Mouse (Mus musculus) cerebellum, adult 8-10 months (tissue): ENCODE results near the gene Exoc6b.

Source experiments
- DNase-seq: peaks from one replicate; pipeline ENCODE4 v3.0.0; 2022

The Exoc6b gene

DNA sequence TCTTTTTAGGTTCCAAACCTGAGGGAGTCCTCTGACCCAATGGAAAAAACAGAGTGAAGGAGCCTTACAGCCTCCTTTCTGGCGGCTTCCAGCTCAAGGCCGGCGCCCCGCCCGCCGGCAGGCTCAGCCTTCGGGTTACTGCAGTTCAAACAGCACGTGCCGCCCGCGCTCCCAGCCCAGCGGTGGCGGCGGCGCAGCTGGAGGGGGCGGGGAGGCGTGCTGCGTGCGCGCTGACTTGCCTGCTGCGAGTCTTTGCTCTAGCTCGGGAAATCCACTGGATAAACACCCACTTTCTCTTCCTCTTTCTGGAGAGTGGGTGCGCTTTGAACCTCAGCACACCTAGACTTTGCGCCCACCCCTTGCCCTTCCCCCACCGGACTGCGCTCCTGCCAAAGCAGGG is 485.9 kb downstream of the Exoc6b start:
- DNase-seq, result no peak

DNA sequence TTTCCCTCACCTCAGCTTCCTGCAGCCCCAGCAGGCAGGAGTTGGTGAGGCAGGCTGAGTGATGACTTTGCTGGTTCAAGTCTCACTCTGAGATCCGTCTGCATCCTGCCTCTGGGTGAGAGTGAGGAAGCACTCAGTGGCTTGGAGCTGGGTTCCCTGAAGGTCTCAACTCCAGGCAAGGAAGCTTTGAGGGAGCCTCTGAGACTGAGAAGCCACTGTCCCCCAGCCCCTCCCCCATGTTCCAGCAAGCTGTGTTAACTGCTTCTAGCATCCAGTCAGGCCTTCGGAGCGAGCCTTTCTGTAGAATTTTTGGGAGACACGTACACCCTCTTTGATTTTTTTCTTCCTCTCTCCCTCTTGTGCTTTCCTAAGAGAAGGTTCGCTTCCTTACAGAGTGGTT is 486.5 kb downstream of the Exoc6b start:
- no peak for DNase-seq

DNA sequence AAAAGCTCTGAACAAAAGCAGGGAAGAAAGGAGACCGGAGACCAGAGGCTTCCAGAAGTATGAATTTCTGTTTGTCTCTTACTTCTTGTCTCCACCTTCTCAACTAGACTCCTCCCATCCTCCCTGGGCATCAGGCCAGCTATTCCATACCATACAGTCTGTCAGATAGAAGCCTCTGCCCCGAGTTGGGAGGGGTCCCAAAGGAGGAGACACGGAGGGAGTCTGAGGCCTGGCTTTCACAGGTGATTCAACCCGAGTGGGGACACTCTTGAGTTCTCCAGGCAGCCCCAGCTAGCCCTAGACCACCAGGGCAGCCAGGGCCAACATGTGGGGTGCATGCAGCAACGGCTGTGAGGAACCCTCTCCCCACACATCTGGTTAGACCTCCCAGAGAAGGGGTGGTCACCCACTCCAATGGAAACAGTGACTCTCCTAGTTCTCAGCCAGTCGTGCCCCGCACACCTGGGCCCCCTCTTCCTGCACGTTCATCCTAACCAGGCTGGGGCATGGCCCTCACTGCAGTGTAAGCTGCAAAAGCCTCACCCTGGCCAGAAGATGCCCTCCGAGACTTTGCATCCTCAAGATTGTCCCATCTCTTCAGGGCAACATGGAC is 487.4 kb downstream of the Exoc6b start:
- no peak for DNase-seq

DNA sequence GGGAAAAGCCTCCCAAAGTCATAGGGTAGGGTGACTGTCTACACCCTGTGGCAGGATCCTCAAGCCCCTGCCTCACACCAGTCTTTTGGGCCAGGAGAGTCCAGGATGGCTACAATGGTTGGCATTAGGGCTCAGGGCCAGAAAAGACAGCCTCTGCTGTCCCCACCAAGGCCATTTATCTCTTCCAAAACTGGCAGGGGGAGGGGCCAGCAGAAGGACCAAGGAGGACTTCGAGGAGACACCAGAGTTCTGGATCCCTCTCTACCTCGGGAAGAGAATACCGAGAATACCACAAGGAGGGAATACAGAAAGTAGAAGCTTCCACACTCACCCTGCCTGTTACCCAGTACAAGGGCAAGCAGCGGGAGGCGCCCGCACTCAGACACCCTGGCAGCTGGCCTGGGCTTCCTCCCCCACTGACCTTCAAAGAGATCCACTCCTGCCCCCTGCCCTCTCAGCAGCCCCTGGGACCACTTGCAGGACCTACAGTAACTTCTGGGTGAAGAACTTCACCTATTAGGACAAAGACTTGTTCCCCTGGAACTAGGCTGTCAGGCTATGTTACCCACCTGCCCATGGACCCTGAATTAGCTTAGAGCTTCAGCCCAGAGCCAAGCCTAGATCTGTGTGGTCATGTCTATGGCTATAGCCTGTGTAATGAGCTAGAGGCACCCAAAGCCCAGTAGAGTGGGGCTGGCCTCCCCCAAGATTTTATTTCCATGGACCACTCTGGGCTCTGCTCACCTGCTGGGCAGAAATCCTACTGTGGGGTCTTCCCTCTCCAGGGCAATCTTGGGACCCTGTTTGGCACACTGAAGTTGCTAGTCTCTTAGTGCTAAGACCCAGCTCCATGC is 488.1 kb downstream of the Exoc6b start:
- DNase-seq, result no peak

DNA sequence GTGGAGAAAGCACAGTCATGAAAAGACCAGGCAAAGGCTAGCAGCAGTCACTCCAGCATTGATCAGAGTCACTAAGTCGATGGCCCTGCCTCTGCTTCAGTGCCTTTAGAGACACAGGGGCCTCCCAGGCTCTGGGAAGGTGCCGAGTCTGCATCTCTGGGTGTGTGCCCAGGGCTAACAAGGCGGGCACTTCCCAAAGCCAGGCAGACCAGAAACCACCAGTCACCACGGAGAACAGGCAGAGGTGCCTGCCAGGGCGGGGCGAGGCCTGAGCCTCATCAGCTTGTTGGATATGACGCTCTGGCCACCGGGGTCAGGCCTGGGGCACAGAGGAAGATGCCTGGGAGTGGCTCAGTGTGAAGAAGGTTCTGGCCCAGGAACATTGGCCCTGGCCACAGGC is 489.8 kb downstream of the Exoc6b start:
- no peak for DNase-seq

DNA sequence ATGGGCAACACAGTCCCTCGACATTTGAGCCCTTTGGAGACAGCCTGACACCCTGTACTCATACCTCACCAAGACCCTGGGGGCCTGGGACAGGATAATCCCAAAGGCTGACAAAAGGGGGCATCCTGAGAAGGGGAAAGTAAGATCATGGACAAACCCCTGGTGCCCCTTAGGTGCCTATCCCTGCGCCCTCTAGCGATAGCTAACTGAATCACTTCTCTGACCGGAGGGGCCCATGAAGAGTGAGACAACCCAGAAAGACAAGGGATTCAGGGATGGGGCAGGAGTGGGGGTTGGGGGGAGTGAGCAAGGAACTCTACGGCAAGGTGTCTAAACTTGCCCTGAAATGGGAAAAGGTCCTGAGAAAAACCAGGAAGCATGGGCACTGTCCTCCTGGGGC is 490.4 kb downstream of the Exoc6b start:
- peak; percentile 26 for DNase-seq

DNA sequence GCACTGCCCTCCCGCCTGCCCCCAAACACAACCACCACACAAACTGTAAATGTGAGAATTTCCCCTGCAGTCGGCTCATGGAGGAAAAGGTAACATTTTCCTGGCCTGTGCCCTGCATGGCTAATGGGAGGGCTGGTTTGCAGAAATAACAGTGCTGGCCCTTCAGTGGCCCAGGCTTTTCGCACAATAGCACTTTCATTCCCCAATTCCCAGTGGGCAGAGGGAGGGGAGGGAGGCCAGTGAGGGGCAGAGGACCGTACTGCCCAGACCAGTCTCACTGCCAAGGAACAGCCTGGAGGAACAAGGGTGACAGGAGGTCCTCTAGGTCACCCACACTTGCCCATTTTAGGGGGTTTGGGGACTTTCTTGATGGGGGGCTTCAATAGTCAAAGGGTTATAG is 491.4 kb downstream of the Exoc6b start:
- DNase-seq, result no peak

DNA sequence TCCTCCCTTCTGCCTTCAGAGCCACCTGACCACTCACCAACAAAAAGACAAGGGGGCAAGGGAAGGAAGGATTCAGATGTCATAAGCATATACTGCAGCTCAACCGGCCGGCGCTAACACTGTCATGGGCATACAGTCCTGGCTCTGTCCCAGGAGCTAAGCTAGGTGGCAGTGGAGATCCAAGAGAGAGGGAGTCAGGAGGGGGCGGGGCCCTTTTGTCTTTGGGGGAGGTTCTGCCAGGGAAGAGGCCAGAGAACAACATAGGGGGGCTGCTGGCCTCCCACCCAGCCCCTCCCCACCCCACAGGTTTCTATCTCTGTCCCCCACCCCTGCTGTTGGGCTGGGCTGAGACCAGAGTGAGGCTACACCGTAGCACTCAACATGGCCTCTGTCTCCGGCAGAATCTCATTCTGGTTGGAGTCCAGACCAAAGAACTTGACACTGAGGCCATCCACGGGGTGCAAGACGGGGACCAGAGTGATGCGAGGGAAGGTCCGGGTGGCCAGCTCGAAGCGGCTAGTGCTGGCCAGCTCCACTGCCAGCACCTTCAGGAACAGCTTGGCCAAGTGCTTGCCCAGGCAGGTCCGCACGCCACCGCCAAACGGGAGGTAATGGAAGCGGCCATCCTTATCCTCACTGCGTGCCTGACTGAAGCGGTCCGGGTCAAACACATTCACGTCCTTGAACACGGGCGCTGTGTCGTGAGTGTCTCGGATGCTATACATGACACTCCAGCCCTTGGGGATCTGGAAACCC is 495.2 kb downstream of the Exoc6b start:
- no peak for DNase-seq

DNA sequence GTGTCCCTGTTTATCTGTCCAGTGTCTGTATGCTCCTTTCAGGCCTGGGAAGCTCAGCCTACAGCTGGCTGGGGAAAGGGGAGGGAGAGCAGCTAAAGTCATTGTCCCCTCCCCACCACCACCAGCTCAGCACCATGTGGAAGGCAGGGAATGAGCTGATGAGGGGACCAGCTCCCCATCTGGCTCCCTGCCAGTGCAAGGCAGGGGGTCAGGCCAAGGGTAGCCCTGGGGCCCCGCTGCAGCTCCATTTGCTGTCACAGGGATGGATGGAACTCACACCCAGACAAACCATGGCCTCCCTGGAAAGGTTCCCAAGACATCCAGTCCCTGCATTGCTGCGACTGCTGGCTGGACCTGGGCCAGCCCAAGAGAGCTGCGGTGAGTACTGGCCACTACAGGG is 499.3 kb downstream of the Exoc6b start:
- no peak for DNase-seq

DNA sequence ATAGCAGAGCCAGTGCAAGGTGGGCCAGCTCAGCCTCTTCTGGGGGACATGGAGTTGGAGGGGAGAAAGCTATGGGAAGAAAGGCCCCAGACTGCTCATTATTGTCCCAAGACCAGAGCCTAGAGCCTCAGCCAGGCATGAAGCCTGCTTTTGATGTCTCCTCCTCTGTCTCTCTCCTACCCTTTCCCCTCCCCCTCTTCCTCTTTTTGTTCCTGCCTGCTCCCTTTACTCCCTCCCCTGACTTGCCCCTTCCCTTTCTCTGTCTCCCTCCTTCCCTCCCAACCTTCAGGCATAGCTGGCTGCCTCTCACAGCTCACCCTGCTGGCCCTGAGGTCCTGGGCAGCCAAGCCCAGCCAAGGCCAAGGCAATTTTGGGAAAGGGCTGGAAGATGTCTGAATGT is 499.7 kb downstream of the Exoc6b start:
- no peak for DNase-seq

DNA sequence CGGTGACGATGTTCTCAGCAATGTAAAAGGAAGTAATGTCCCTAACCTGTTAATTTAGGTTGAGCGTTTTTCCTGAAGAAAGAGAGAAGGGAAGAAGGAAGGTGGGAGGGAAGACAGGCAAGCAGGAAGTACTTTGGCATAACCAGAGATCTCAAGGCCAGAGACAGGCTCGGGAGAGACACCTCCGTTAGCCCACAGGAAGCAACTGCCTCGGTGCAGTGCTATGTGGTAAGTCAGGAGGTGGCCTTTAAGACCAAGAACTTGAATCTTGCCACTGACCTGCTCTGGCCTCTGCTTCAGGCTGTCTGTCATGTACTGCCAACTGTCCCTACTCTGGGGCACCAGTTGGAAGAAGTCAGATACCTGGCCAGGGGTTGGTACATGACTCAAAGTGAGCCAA is 500.4 kb downstream of the Exoc6b start:
- DNase-seq, result no peak
